8 mouse cellular contexts compared by ENCODE assay signal in genomic region chr7:44373460-44373859, GRCm38 (mm10). TPM values are rescaled to one million over a fixed set of nuclear protein-coding genes. Genes with fewer than 3 reads are reported as not detected.
DNase-seq lines count a peak whose midpoint lies in the region; ATAC-seq and TF ChIP-seq lines count a peak whose summit lies in the region.

No protein-coding gene starts in this region.

- DNase-seq in heart, postnatal 36 days: no peak
- no peak for DNase-seq in G1E (ENCODE audit: low spot score)
- no peak for DNase-seq in left cerebral cortex, postnatal 25 days (ENCODE audit: low spot score in 2 of 2)
- no peak for DNase-seq in cerebellum, adult 9-11 months
- DNase-seq in adrenal gland, postnatal 10 days: no peak

- H3K4me1 ChIP-seq in heart, embryonic 13.5 days: peaks cover 19% of the 10 kb centered on the region
- H3K4me1 ChIP-seq in G1E (ENCODE audit: insufficient read depth, low read depth, low read length): peaks cover 40% of the 10 kb centered on the region

- peak overlapping the region; percentile 92 for H3K4me2 ChIP-seq in heart, embryonic 13.5 days

- no peak for TF ChIP-seq CTCF in G1E (IDR thresholded peaks at IDR 0.05; ENCODE audit: low read depth, low read length)

- no peaks in the 10 kb centered on the region for H3K9me3 ChIP-seq in heart, embryonic 13.5 days
- no peaks in the 10 kb centered on the region for H3K9me3 ChIP-seq in G1E (replicated peaks)

- intact Hi-C loops in heart, postnatal 36 days (cut with DNase I): loop anchor here (5.0 kb wide), 1 partner anchor 94 kb away; the partner anchor contains the start of genes Aspdh and Josd2
- intact Hi-C loops in left cerebral cortex, postnatal 25 days (cut with DNase I): loop anchor here (5.0 kb wide), 2 partner anchors 99 to 114 kb away; no protein-coding TSS in a partner anchor

- 9% methylated on average over 7 of the region's 7 CpGs for WGBS in heart, embryonic 13.5 days

- peak overlapping the region; percentile 75 for H3K9ac ChIP-seq in heart, embryonic 13.5 days

- no peak for ATAC-seq in heart, embryonic 13.5 days (ENCODE audit: extremely low read depth, insufficient number of reproducible peaks, low FRiP score, low TSS enrichment)
- ATAC-seq in G1E (ENCODE audit: extremely low read depth, insufficient number of reproducible peaks, low FRiP score, poor library complexity, severe bottlenecking): no peak
- peak; percentile 24 for ATAC-seq in granulocyte monocyte progenitor cell, adult 5-6 weeks (replicated peaks; ENCODE audit: poor library complexity, severe bottlenecking)
- peak; percentile 34; the same call in 1 of the 2 replicates for ATAC-seq in megakaryocyte progenitor cell, adult 5-6 weeks (replicated peaks; ENCODE audit: poor library complexity)

- peaks cover 11% of the 10 kb centered on the region for H3K27me3 ChIP-seq in heart, embryonic 13.5 days (replicated peaks)
- H3K27me3 ChIP-seq in G1E (ENCODE audit: insufficient read depth, low read length): peaks cover 18% of the 10 kb centered on the region

- no peak overlapping the region for H3K27ac ChIP-seq in heart, embryonic 13.5 days (replicated peaks)

- H3K4me3 ChIP-seq in heart, embryonic 13.5 days: peak overlapping the region; percentile 71
- peak overlapping the region; percentile 75 for H3K4me3 ChIP-seq in G1E (ENCODE audit: low read depth, low read length)

- H3K36me3 ChIP-seq in heart, embryonic 13.5 days: no peaks in the 10 kb centered on the region
- no peaks in the 10 kb centered on the region for H3K36me3 ChIP-seq in G1E (replicated peaks)

RNA-seq across cellular contexts. Expression of gene Syt3, which starts 10.4 kb away (rescaled TPM):
- polyA plus RNA-seq in heart, embryonic 13.5 days (2015; fragmentation: Nextera tagmentation; extraction: Ambion mirVana): 0.53 and 0.62 TPM in 2 replicates
- total RNA-seq in heart, postnatal 36 days (2021): 1 to 10 TPM; 1.7 to 3.4 TPM
- total RNA-seq in G1E (2014; fragmentation: Nextera tagmentation) (not detected in 2 replicates), G1E (2017) (not detected in 2 replicates)
- 0.02 TPM in 1 of 2 replicates, not detected in the other for polyA plus RNA-seq in G1E (2012)
- total RNA-seq in granulocyte monocyte progenitor cell, adult 5-6 weeks (2014; fragmentation: Nextera tagmentation): 1.1 TPM in 1 of 2 replicates, not detected in the other
- 0.15 TPM in 1 of 2 replicates, not detected in the other for total RNA-seq in granulocyte monocyte progenitor cell, adult 5-6 weeks (2017)
- 0.22 and 0.24 TPM in 2 replicates for total RNA-seq in megakaryocyte progenitor cell, adult 5-6 weeks (2015)
- 0.12 and 0.14 TPM in 2 replicates for total RNA-seq in megakaryocyte progenitor cell, adult 5-6 weeks (2017)
- total RNA-seq in left cerebral cortex, postnatal 25 days (2021): 10 to 100 TPM; 60.0 to 65.0 TPM
- total RNA-seq in adrenal gland, postnatal 10 days (2021): 1 to 10 TPM; 2.5 to 4.2 TPM

RNA-seq across cellular contexts. Expression of gene 1700008O03Rik, which starts 12.2 kb away (rescaled TPM):
- polyA plus RNA-seq in heart, embryonic 13.5 days (2015; fragmentation: Nextera tagmentation; extraction: Ambion mirVana): 0.35 and 0.45 TPM in 2 replicates
- total RNA-seq in heart, postnatal 36 days (2021): under 1 TPM in 1 of 2 experiments, not detected in 1; 0.68 TPM
- total RNA-seq in G1E (2014; fragmentation: Nextera tagmentation) (2.5 TPM in 1 of 2 replicates, not detected in the other), G1E (2017) (0.11 and 0.41 TPM in 2 replicates)
- 0.49 and 0.61 TPM in 2 replicates for polyA plus RNA-seq in G1E (2012)
- total RNA-seq in granulocyte monocyte progenitor cell, adult 5-6 weeks (2014; fragmentation: Nextera tagmentation): 4.1 TPM in 1 of 2 replicates, not detected in the other
- 1.8 and 2.4 TPM in 2 replicates for total RNA-seq in granulocyte monocyte progenitor cell, adult 5-6 weeks (2017)
- 0.44 and 1.5 TPM in 2 replicates for total RNA-seq in megakaryocyte progenitor cell, adult 5-6 weeks (2015)
- total RNA-seq in megakaryocyte progenitor cell, adult 5-6 weeks (2017): 1.8 and 2.2 TPM in 2 replicates
- total RNA-seq in left cerebral cortex, postnatal 25 days (2021): 1 to 10 TPM; 1.9 to 2.2 TPM
- 1 to 10 TPM in 1 of 2 experiments, under 1 TPM in 1; 0.57 to 1.4 TPM for total RNA-seq in adrenal gland, postnatal 10 days (2021)

RNA-seq across cellular contexts. Expression of gene Lrrc4b, which starts 55.4 kb away (rescaled TPM):
- 1.6 and 1.7 TPM in 2 replicates for polyA plus RNA-seq in heart, embryonic 13.5 days (2015; fragmentation: Nextera tagmentation; extraction: Ambion mirVana)
- 10 to 100 TPM; 20.5 to 21.6 TPM for total RNA-seq in heart, postnatal 36 days (2021)
- total RNA-seq in G1E (2014; fragmentation: Nextera tagmentation) (not detected in 2 replicates), G1E (2017) (0.05 TPM in 1 of 2 replicates, not detected in the other)
- not detected in 2 replicates for polyA plus RNA-seq in G1E (2012)
- not detected in 2 replicates for total RNA-seq in granulocyte monocyte progenitor cell, adult 5-6 weeks (2014; fragmentation: Nextera tagmentation)
- not detected in 2 replicates for total RNA-seq in granulocyte monocyte progenitor cell, adult 5-6 weeks (2017)
- not detected in 2 replicates for total RNA-seq in megakaryocyte progenitor cell, adult 5-6 weeks (2015)
- not detected in 2 replicates for total RNA-seq in megakaryocyte progenitor cell, adult 5-6 weeks (2017)
- total RNA-seq in left cerebral cortex, postnatal 25 days (2021): 100 to 1,000 TPM; 268 to 278 TPM
- total RNA-seq in adrenal gland, postnatal 10 days (2021): 10 to 100 TPM in 1 of 2 experiments, 1 to 10 TPM in 1; 5.5 to 10.0 TPM

Comparison
In these comparisons a context has a peak if more than half of its experiments do, and no peak if none do; other contexts are left out.
1. ATAC-seq: peak in granulocyte monocyte progenitor cell, adult 5-6 weeks (single experiment) and megakaryocyte progenitor cell, adult 5-6 weeks (single experiment); none in heart, embryonic 13.5 days (single experiment) and G1E (single experiment).
2. RNA of gene Syt3, which starts 10.4 kb away (total RNA-seq): 60.0 to 65.0 TPM in left cerebral cortex, postnatal 25 days; 2.5 to 4.2 TPM in adrenal gland, postnatal 10 days, 1.7 to 3.4 TPM in heart, postnatal 36 days, 0.12 to 0.24 TPM in megakaryocyte progenitor cell, adult 5-6 weeks, 0.15 to 1.1 TPM in granulocyte monocyte progenitor cell, adult 5-6 weeks and not detected in G1E; every median in the first group is over 10 times any median in the second.
3. RNA of gene Lrrc4b, which starts 55.4 kb away (total RNA-seq): 268 to 278 TPM in left cerebral cortex, postnatal 25 days; 20.5 to 21.6 TPM in heart, postnatal 36 days, 5.5 to 10.0 TPM in adrenal gland, postnatal 10 days, 0.05 TPM in G1E, not detected in granulocyte monocyte progenitor cell, adult 5-6 weeks and not detected in megakaryocyte progenitor cell, adult 5-6 weeks; every median in the first group is over 10 times any median in the second.